Mouse (Mus musculus): ENCODE results near the gene Trpm3.

DNA sequence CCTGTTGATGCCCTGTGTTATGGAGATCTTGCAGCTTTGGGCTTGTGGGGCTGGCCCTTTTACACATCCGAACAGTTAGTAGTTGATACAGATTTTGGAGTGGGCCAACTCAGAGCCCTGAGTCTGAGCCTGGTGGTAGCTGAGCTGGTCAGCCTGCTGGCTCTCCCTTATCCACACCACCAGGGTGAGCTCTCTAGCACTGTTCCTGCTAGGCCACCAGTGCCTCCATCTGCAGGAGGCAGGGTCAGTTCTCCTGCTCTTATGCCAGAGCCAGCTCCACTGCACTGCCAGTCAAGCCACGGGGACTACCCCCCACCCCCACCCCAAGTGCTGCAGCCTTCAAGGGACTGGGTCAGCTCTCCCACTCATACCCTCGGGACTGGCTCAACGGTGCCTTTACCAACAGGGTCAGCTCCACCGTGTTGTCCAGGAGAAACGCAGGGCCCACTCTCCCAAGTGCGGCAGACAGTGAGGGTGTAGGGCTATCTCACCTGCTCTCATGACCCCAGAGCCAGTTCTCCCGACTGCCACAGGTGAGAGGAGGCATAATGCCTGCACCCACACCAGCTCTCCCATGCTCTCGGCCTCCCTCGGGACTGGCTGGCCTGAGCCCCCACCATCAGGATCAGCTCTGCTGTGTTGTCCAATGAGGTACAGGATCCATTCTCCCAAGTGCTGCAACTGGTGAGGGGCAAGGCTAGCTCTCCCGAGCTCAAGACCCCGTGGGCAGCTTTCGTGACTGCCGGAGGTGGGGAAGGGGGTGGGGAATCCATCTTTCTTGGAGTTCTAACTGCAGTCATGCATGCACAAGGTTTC lies 821.8 kb downstream of the Trpm3 start:
- peak; percentile 24; the same call in 1 of the 2 replicates for TF ChIP-seq CTCF (IDR thresholded peaks at IDR 0.05; ENCODE audit: insufficient read depth, low read length)
- no peak for TF ChIP-seq POLR2A (IDR thresholded peaks at IDR 0.05; ENCODE audit: borderline replicate concordance, extremely low read depth, low read depth, low read length)

All from lung, adult 2 months (tissue).